Mouse (Mus musculus) midbrain, embryonic 12.5 days (tissue): ENCODE data around the gene Ttc39b. TPM values are rescaled to one million over a fixed set of nuclear protein-coding genes. Genes with fewer than 3 reads are reported as not detected.

Source experiments
- ATAC-seq: fragments of 200-750 bp; cut with Nextera tagmentation; 2 replicates; pipeline ENCODE4 v1.8.0; 2017; ENCODE audit warnings: low read depth, moderate TSS enrichment, moderate library complexity; ENCODE audit not compliant: low FRiP score
- H3K27ac ChIP-seq: fragments of 300-500 bp; sonication (generic); replicated peaks from 2 replicates; pipeline ENCODE4 v1.5.1; 2016; ENCODE audit warnings: mild to moderate bottlenecking
- H3K27me3 ChIP-seq: fragments of 300-500 bp; sonication (generic); 2 replicates; pipeline ENCODE4 v1.6.1; 2016; ENCODE audit warnings: mild to moderate bottlenecking
- H3K36me3 ChIP-seq: fragments of 300-500 bp; sonication (generic); 2 replicates; pipeline ENCODE4 v1.6.1; 2016
- H3K4me1 ChIP-seq: fragments of 300-500 bp; sonication (generic); 2 replicates; pipeline ENCODE4 v1.6.1; 2016
- H3K4me2 ChIP-seq: fragments of 300-500 bp; sonication (generic); replicated peaks from 2 replicates; pipeline ENCODE4 v1.6.1; 2016; ENCODE audit warnings: mild to moderate bottlenecking, moderate library complexity
- H3K4me3 ChIP-seq: fragments of 300-500 bp; sonication (generic); 2 replicates; pipeline ENCODE4 v1.5.1; 2016; ENCODE audit warnings: mild to moderate bottlenecking
- H3K9ac ChIP-seq: fragments of 300-500 bp; sonication (generic); replicated peaks from 2 replicates; pipeline ENCODE4 v1.6.1; 2016; ENCODE audit warnings: mild to moderate bottlenecking, moderate library complexity
- H3K9me3 ChIP-seq: fragments of 300-500 bp; sonication (generic); 2 replicates; pipeline ENCODE4 v1.6.1; 2016; ENCODE audit warnings: mild to moderate bottlenecking
- WGBS: fragments of 180-500 bp; shearing (Covaris S2); methylation state at CpG from one replicate; pipeline ENCODE4 v1.1.7; 2016; 5-methylcytosine and 5-hydroxymethylcytosine counted together
- polyA plus RNA-seq: library from polyadenylated mRNA; unstranded; fragments of >200 nt; fragmentation: Nextera tagmentation; extraction: Ambion mirVana; gene quantifications from 2 replicates; pipeline ENCODE4 v1.2.1, GENCODE M21; 2016

Ttc39b gene
- polyA plus RNA-seq, 1 experiment from 2014 or later, result 3.3 TPM

DNA sequence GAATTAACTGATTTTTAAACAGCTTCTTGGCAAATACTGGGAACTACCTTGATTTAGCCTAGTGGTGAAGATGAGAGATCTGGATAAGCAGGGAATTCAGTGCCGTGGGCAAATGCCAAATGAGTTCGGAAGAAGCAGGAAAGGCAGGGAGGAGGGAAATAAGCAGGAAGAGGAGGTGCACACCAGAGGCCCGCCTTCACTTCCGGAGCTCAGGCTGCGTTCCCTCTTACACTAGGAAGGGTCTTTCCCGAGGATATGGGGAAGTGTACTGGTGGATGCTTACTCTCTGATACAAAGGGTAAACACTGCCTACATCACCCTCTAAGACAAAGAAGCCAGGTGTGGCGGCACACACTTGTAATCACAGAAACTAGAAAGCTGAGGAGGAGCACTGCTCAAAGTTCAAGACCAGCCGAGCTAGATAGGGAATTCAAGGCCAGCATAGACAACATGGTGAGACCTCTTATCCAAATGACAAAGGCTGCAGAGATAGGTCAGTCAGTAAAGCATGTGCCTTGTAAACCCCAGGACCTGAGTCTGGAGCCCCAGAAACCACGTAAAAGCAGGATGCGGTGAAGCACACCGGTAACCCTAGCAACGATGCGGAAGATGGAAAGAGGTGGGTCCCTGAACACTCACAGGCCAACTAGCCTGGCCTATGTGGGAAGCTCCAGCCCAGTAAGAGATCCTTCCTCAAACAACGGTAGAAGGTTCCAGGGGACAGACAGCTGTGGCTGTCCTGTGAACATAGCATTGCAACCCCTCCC is 57.9 kb downstream of the Ttc39b start:
- no peaks in the 10 kb centered on the region for H3K27me3 ChIP-seq
- H3K4me3 ChIP-seq, result no peak overlapping the region
- no peak for ATAC-seq
- H3K4me2 ChIP-seq, result no peak overlapping the region
- no peaks in the 10 kb centered on the region for H3K9me3 ChIP-seq
- 77% methylated on average over 14 of the region's 14 CpGs for WGBS
- no peak overlapping the region for H3K9ac ChIP-seq
- no peaks in the 10 kb centered on the region for H3K36me3 ChIP-seq
- 0 out of 2 replicates have a peak, but pooled peaks cover 6% of the 10 kb centered on the region for H3K4me1 ChIP-seq
- no peak overlapping the region for H3K27ac ChIP-seq

DNA sequence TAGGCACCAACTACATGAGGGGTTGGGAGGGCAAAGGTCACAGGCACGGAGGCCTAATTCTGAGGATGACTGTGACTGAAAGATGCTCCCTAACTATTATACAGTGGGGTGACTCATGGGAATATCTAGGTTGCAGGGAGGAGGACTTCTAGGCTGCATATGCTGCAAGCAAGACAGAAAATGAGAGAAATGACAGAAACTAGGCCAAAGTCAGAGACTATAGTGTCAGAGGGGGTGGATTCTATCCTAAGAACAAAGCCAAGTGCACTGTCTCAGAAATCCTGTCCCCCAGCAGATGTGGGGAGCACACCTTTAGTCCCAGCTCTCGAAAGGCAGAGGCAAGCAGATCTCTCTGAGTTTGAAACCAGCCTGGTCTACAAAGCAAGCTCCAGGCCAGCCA is 59.2 kb downstream of the Ttc39b start:
- no peaks in the 10 kb centered on the region for H3K9me3 ChIP-seq
- no peaks in the 10 kb centered on the region for H3K27me3 ChIP-seq
- no peak for ATAC-seq
- no peak overlapping the region for H3K27ac ChIP-seq
- no peak overlapping the region for H3K9ac ChIP-seq
- H3K4me3 ChIP-seq, result no peak overlapping the region
- H3K4me2 ChIP-seq, result no peak overlapping the region
- H3K36me3 ChIP-seq, result no peaks in the 10 kb centered on the region
- WGBS, result 91% methylated on average over 2 of the region's 2 CpGs
- H3K4me1 ChIP-seq, result 0 out of 2 replicates have a peak, but pooled peaks cover 6% of the 10 kb centered on the region

DNA sequence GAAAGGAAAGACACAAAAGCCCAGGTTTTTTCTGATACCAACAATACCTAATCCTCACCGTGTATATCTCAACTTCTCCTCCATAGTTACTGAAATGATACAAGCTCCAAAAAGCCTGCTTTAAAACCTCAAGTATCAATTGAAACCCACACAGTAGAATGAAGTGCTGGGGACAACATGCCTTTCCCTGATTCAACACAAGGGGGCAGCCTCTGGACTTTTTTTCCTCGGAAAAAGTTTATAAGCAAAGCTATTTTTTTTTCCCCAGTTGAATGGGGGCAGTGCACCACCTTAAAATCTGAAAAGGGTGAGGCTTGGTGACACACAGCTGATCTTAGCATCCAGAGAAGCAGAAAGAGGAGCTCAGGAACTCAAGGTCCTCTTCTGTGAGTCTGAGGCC is 62.1 kb downstream of the Ttc39b start:
- no peak overlapping the region for H3K4me3 ChIP-seq
- no peak overlapping the region for H3K9ac ChIP-seq
- WGBS, result 9% methylated on average over 2 of the region's 2 CpGs
- no peak overlapping the region for H3K27ac ChIP-seq
- no peaks in the 10 kb centered on the region for H3K9me3 ChIP-seq
- no peaks in the 10 kb centered on the region for H3K36me3 ChIP-seq
- H3K4me2 ChIP-seq, result no peak overlapping the region
- ATAC-seq, result no peak
- H3K27me3 ChIP-seq, result no peaks in the 10 kb centered on the region
- 0 out of 2 replicates have a peak, but pooled peaks cover 6% of the 10 kb centered on the region for H3K4me1 ChIP-seq

DNA sequence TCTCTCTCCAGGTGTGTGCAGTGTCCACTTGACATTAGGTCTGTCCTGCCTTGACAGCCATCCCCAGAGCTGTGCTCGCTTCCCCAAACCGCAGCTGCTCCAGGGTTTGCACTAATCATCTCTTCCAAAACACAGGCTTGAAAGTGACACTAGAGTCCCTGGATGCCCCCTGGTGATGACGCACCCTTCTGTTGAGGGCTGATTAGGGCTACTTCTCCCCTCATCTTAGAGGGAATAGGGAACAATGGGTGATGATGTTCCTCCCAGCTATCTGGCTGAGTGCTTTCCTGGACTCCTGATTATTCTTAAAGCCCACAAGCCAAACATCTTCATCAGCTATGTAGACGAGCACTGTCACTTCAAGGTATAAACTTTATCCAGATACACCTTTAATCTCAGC is 64.4 kb downstream of the Ttc39b start:
- WGBS, result 79% methylated on average over 4 of the region's 4 CpGs
- Histone ChIP-seq H3K27me3 (no peaks in the 10 kb centered on the region), H3K4me2 (no peak overlapping the region), H3K9me3 (no peaks in the 10 kb centered on the region), H3K27ac (no peak overlapping the region), H3K36me3 (no peaks in the 10 kb centered on the region), H3K9ac (no peak overlapping the region), H3K4me3 (no peak overlapping the region), H3K4me1 (0 out of 2 replicates have a peak, but pooled peaks cover 6% of the 10 kb centered on the region)
- no peak for ATAC-seq

DNA sequence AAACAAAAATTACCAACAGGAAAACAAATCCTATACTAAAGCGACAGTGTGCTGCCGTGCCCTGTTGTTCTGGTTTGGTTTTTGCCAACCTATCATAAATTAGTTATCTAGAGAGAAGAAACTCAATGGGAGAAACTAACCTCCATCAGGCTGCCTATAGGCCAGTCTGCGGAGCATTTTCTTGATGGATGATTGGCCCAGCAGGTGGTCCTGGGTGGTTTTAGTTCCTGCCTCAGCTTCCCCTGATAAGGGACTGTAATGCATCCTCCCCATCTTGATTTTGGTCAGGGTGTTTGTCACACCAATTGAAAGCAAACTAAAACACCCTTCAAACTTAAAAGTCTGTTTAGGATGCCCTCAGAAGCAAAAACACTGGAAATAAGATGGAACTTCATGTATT is 65.8 kb downstream of the Ttc39b start:
- Histone ChIP-seq H3K9me3 (no peaks in the 10 kb centered on the region), H3K36me3 (no peaks in the 10 kb centered on the region), H3K9ac (no peak overlapping the region), H3K4me3 (no peak overlapping the region), H3K4me1 (0 out of 2 replicates have a peak, but pooled peaks cover 6% of the 10 kb centered on the region), H3K27ac (no peak overlapping the region), H3K4me2 (no peak overlapping the region), H3K27me3 (no peaks in the 10 kb centered on the region)
- WGBS, result 93% methylated on average over 3 of the region's 3 CpGs
- no peak for ATAC-seq

DNA sequence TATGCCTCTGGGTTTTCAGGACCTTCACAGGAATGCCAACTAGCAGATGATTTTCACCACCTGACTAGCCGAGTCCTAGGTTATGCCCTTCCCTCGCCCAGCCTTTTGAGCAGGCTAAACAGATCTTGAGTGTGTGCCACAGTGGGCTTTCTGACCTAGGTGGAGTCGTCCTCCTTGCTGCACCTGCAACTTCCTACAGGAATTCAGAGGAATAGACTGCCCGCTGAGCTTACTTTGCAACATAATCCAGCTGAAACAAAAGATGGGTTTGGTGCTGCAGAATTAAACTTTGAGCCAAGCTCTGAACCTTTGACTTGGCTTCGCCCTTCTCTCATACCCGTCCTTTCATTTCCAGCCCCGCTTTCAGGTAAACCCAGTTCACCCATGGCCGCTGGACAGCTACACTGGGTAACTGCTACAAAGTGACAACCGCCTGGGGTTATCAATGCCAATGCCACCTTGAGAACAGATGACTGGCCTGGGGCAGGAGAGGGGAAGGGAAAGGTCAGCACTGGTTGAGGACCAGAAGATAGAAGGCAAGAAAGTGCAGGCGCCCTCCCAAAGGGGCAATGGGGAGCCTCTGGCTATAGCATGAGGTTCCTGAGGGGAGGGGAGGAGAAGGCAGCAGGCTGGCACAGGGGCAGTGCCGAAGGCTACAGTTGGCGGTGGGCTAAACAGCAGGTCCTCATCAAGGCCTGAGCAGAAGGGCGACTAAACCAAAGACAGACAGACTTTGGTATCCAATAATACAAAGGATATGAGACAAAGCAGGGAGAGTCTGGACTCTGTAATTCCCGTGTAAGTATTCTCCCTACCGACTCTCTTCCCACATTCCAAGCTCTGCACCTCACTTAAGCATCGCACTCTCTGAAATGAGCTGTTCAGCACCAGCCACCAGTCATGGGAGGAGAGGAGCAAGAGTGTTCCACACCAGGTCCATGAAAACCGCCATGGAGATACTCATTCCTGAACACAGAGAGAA is 66.5 kb downstream of the Ttc39b start:
- H3K27me3 ChIP-seq, result no peaks in the 10 kb centered on the region
- no peak for ATAC-seq
- H3K36me3 ChIP-seq, result no peaks in the 10 kb centered on the region
- 0 out of 2 replicates have a peak, but pooled peaks cover 4% of the 10 kb centered on the region for H3K4me1 ChIP-seq
- H3K4me3 ChIP-seq, result no peak overlapping the region
- no peak overlapping the region for H3K4me2 ChIP-seq
- H3K9ac ChIP-seq, result no peak overlapping the region
- 48% methylated on average over 17 of the region's 17 CpGs for WGBS
- H3K27ac ChIP-seq, result no peak overlapping the region
- H3K9me3 ChIP-seq, result no peaks in the 10 kb centered on the region

DNA sequence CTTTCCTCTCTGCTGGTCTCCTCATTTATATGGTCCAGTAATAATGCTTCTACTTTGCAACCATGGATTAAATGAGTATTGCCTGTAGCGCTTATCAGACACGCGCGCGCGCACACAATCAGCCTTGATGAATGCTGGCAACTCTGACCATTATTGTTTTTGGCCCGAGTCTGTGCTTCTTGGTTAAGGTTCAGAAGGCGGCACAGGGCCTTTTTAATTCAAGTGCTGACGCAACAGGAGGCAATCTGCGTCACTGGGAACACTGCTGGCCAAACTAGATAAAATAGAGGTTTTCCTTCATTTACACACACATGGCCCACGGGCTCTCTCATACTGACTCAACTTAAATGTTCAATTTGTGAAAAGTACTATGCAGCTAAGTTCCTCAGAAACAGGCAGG is 67.3 kb downstream of the Ttc39b start:
- H3K27me3 ChIP-seq, result no peaks in the 10 kb centered on the region
- H3K4me1 ChIP-seq, result no peaks in the 10 kb centered on the region
- H3K27ac ChIP-seq, result no peak overlapping the region
- H3K4me2 ChIP-seq, result no peak overlapping the region
- no peak overlapping the region for H3K9ac ChIP-seq
- H3K36me3 ChIP-seq, result no peaks in the 10 kb centered on the region
- no peaks in the 10 kb centered on the region for H3K9me3 ChIP-seq
- 85% methylated on average over 11 of the region's 11 CpGs for WGBS
- no peak overlapping the region for H3K4me3 ChIP-seq
- ATAC-seq, result no peak

DNA sequence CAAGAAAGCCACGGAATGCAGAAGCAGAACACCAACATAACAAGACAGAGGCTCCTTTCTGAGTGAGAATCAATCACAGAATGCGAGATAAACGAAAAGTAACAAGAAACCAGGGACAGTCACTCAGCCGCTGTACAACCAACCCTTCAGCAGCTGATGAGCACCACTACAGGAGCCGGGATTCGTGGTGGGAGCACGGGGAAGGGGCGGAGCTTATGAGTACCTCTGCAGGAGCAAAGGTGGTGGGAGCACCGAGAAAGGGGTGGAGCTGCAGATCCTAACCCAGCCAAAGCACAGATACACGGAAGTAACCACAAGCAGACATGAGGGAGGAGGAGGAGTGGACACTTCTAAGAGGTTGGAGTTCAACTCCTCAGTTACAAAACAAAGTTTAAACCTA is 69.1 kb downstream of the Ttc39b start:
- Histone ChIP-seq H3K36me3 (no peaks in the 10 kb centered on the region), H3K4me1 (no peaks in the 10 kb centered on the region), H3K27ac (no peak overlapping the region), H3K9me3 (no peaks in the 10 kb centered on the region), H3K4me2 (no peak overlapping the region), H3K27me3 (no peaks in the 10 kb centered on the region), H3K9ac (no peak overlapping the region), H3K4me3 (no peak overlapping the region)
- no peak for ATAC-seq
- 94% methylated on average over 10 of the region's 10 CpGs for WGBS

DNA sequence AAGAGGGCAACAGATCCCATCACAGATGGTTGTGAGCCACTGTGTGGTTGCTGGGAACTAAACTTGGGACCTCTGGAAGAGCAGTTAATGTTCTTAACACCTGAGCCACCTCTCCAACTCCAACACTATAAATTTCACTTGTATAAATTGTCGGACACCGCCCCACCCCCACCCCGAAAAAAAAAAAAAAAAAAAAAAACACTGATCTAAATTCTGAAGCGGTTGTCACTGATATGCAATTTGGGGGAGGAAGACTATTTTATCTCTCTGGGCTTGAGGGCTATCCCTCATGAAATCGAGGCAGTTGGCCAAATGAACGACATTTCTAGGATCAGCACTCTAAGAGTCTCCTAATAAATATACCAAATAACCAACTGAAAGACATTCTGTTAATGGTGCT is 70.4 kb downstream of the Ttc39b start:
- Histone ChIP-seq H3K4me2 (no peak overlapping the region), H3K27ac (no peak overlapping the region), H3K9me3 (no peaks in the 10 kb centered on the region), H3K9ac (no peak overlapping the region), H3K4me1 (no peaks in the 10 kb centered on the region), H3K27me3 (no peaks in the 10 kb centered on the region), H3K36me3 (no peaks in the 10 kb centered on the region), H3K4me3 (no peak overlapping the region)
- 95% methylated on average over 6 of the region's 6 CpGs for WGBS
- no peak for ATAC-seq

DNA sequence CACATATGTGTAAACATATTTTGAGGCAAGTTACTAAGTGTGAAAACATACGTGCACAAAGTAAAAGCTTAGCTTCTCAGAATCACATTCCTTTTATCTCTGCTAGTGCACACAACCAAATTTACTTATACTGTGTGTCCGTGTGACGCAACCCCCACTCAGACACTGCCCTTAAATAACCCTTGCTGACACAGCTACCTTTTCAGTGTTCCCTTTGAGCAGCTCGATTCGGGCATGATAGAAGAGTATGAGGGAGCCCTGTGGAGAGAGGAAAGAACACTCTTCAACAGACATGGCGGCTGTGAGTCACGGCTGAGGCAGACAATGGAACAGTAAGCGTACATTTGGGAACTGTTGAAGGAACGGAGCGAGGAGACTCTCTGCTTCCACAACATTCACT is 80.3 kb downstream of the Ttc39b start:
- H3K27me3 ChIP-seq, result no peaks in the 10 kb centered on the region
- WGBS, result 93% methylated on average over 10 of the region's 10 CpGs

DNA sequence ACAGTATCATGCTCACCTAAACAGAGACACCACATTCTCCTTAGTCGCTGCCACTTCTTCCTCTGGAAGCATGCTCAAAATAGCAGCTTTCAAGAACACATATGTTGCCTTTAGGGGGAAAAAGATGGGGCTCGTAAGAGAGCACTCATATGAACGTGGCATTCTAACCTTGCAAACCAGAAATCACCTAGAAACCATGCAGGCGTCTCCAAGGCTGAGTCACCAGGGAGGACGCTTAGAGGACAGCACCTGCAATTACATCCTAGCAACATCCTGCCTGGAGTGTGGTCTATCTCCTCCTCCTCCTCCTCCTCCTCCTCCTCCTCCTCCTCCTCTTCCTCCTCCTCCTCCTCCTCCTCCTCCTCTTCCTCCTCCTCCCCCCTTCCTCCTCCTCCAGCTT is 82.4 kb downstream of the Ttc39b start:
- no peak overlapping the region for H3K9ac ChIP-seq
- no peak overlapping the region for H3K4me2 ChIP-seq
- no peak overlapping the region for H3K27ac ChIP-seq
- no peaks in the 10 kb centered on the region for H3K9me3 ChIP-seq
- no peak for ATAC-seq
- 59% methylated on average over 5 of the region's 5 CpGs for WGBS
- no peaks in the 10 kb centered on the region for H3K4me1 ChIP-seq
- H3K4me3 ChIP-seq, result no peak overlapping the region
- peaks cover 3% of the 10 kb centered on the region for H3K36me3 ChIP-seq
- no peaks in the 10 kb centered on the region for H3K27me3 ChIP-seq

More for the DNA sequence above, 80.3 kb downstream of the Ttc39b start:
- Histone ChIP-seq H3K9ac (no peak overlapping the region), H3K4me1 (no peaks in the 10 kb centered on the region), H3K4me3 (no peak overlapping the region), H3K9me3 (no peaks in the 10 kb centered on the region), H3K36me3 (no peaks in the 10 kb centered on the region; the same call in 1 of the 2 replicates), H3K27ac (no peak overlapping the region), H3K4me2 (no peak overlapping the region)
- no peak for ATAC-seq

DNA sequence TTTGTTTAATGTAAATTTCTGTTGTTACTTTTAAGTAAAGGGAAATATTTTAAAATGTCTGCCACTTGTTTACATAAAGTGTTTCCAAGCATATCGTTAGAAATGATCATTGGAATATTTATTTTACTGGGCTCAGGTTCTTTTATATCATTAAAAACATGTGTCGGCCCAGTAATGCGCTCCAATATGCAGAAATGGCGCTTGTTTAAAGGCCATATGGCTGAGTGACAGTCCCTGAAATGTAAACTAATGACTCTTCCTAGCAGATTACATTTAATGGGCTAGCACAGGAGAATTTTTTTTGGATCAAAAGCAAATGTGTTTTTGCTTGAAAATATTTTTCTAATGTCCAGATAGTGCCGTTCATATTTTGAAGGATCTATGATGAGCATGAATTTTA is 86.4 kb downstream of the Ttc39b start:
- Histone ChIP-seq H3K36me3 (peaks cover 3% of the 10 kb centered on the region; the same call in 1 of the 2 replicates), H3K4me2 (no peak overlapping the region), H3K9ac (no peak overlapping the region), H3K27me3 (no peaks in the 10 kb centered on the region), H3K4me3 (no peak overlapping the region), H3K9me3 (no peaks in the 10 kb centered on the region), H3K4me1 (no peaks in the 10 kb centered on the region), H3K27ac (no peak overlapping the region)
- ATAC-seq, result no peak
- WGBS, result 84% methylated on average over 5 of the region's 5 CpGs
